Mouse (Mus musculus): ENCODE data around the gene 1700067K01Rik. TPM values are rescaled to one million over a fixed set of nuclear protein-coding genes. Genes with fewer than 3 reads are reported as not detected.

The 1700067K01Rik gene
- polyA plus RNA-seq, 1 experiment = 0.12 TPM

DNA sequence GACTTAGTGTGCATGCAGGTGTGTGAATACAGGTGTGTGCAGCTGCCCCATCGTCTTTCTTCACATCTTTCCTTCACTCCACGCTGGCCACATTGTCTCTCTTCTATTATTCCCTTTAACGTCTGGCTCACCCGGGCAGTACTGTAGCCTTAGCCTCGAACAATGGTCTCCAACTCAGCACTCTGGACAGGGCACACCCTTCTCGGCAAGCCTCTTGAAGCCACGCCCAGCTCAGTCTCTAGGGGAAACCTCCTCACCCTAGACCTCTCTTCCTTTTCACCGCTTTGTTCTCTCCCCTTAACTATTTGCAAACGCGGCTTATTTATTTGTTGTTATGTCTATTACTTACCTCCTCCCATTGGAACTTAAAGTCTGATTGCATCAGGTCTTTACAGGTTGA, 26.1 kb downstream of the 1700067K01Rik start:
- H3K79me3 ChIP-seq (ENCODE audit: low read depth) = no peaks in the 10 kb centered on the region
- no peak overlapping the region for H3ac ChIP-seq (ENCODE audit: control insufficient read depth, insufficient read length, low read depth)
- H3K4me3 ChIP-seq (ENCODE audit: insufficient read depth, poor library complexity, severe bottlenecking) = no peak overlapping the region
- no peaks in the 10 kb centered on the region for H3K27me3 ChIP-seq (ENCODE audit: control insufficient read depth, insufficient read depth, insufficient read length)
- no peaks in the 10 kb centered on the region for H3K79me2 ChIP-seq (ENCODE audit: control insufficient read depth, insufficient read depth)
- H3K36me3 ChIP-seq (ENCODE audit: control insufficient read depth, insufficient read depth) = no peaks in the 10 kb centered on the region
- TF ChIP-seq USF1 (IDR thresholded peaks at IDR 0.05; ENCODE audit: low read depth) = no peak
- no peak for TF ChIP-seq CTCF (IDR thresholded peaks at IDR 0.05; ENCODE audit: control insufficient read depth, insufficient read depth, insufficient read length)
- no peak for TF ChIP-seq CEBPB (IDR thresholded peaks at IDR 0.05; ENCODE audit: low read depth)
- no peak for TF ChIP-seq MAX (IDR thresholded peaks at IDR 0.05)
- TF ChIP-seq MYOD1 (IDR thresholded peaks at IDR 0.05; ENCODE audit: control insufficient read depth, insufficient read length, low read depth) = no peak
- TF ChIP-seq MYOG (IDR thresholded peaks at IDR 0.05; ENCODE audit: control insufficient read depth, extremely low read depth, insufficient read length) = no peak
- no peak for TF ChIP-seq FOSL1 (IDR thresholded peaks at IDR 0.05; ENCODE audit: insufficient read depth, low read length, poor library complexity, severe bottlenecking)

- H3ac ChIP-seq (ENCODE audit: control insufficient read depth, insufficient read length, low read depth) = no peak overlapping the region
- no peaks in the 10 kb centered on the region for H3K79me3 ChIP-seq (ENCODE audit: low read depth)
- no peaks in the 10 kb centered on the region for H3K27me3 ChIP-seq (ENCODE audit: control insufficient read depth, insufficient read depth, insufficient read length)
- TF ChIP-seq CEBPB (IDR thresholded peaks at IDR 0.05; ENCODE audit: low read depth) = no peak
- no peak for TF ChIP-seq USF1 (IDR thresholded peaks at IDR 0.05; ENCODE audit: low read depth)
- TF ChIP-seq MYOG (IDR thresholded peaks at IDR 0.05; ENCODE audit: control insufficient read depth, extremely low read depth, insufficient read length) = no peak
- TF ChIP-seq MYOD1 (IDR thresholded peaks at IDR 0.05; ENCODE audit: control insufficient read depth, insufficient read length, low read depth) = no peak
- no peak for TF ChIP-seq FOSL1 (IDR thresholded peaks at IDR 0.05; ENCODE audit: insufficient read depth, low read length, poor library complexity, severe bottlenecking)
- no peak for TF ChIP-seq MAX (IDR thresholded peaks at IDR 0.05)
- TF ChIP-seq CTCF (IDR thresholded peaks at IDR 0.05; ENCODE audit: control insufficient read depth, insufficient read depth, insufficient read length) = no peak
- H3K4me3 ChIP-seq (ENCODE audit: insufficient read depth, poor library complexity, severe bottlenecking) = no peak overlapping the region
- no peaks in the 10 kb centered on the region for H3K79me2 ChIP-seq (ENCODE audit: control insufficient read depth, insufficient read depth)
- no peaks in the 10 kb centered on the region for H3K36me3 ChIP-seq (ENCODE audit: control insufficient read depth, insufficient read depth)
These were observed 28.0 kb downstream of the 1700067K01Rik start for GRCm38 (mm10) chr8:84029272-84029671.

DNA sequence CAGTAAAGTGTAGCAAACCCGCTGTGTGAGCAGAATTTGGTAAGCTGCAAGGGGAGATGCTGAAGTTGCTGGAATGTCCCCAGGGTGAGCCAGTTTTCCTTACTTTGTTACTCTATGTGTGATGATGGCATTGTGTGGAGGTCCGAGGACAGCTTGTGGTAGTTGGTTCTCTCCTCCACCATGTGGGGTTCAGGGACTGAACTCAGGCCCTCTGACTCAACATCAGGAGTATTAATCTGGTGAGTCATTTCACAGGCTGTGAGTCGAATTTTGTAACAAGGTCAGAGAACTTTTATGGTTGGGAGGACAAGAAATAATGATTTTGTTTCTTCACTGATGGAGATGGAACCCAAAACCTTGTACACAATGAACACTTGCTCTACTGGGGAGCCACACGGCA, 31.5 kb downstream of the 1700067K01Rik start:
- Histone ChIP-seq H3K79me2 (ENCODE audit: control insufficient read depth, insufficient read depth) (no peaks in the 10 kb centered on the region), H3K27me3 (ENCODE audit: control insufficient read depth, insufficient read depth, insufficient read length) (no peaks in the 10 kb centered on the region), H3ac (ENCODE audit: control insufficient read depth, insufficient read length, low read depth) (no peak overlapping the region), H3K79me3 (ENCODE audit: low read depth) (no peaks in the 10 kb centered on the region), H3K4me3 (ENCODE audit: insufficient read depth, poor library complexity, severe bottlenecking) (no peak overlapping the region), H3K36me3 (ENCODE audit: control insufficient read depth, insufficient read depth) (no peaks in the 10 kb centered on the region)
- TF ChIP-seq MYOD1 (IDR thresholded peaks at IDR 0.05; ENCODE audit: control insufficient read depth, insufficient read length, low read depth) = no peak
- peak; percentile 49 for TF ChIP-seq FOSL1 (IDR thresholded peaks at IDR 0.05; ENCODE audit: insufficient read depth, low read length, poor library complexity, severe bottlenecking)
- TF ChIP-seq USF1 (IDR thresholded peaks at IDR 0.05; ENCODE audit: low read depth) = no peak
- no peak for TF ChIP-seq MAX (IDR thresholded peaks at IDR 0.05)
- TF ChIP-seq CEBPB (IDR thresholded peaks at IDR 0.05; ENCODE audit: low read depth) = peak; percentile 19
- no peak for TF ChIP-seq MYOG (IDR thresholded peaks at IDR 0.05; ENCODE audit: control insufficient read depth, extremely low read depth, insufficient read length)
- no peak for TF ChIP-seq CTCF (IDR thresholded peaks at IDR 0.05; ENCODE audit: control insufficient read depth, insufficient read depth, insufficient read length)

DNA sequence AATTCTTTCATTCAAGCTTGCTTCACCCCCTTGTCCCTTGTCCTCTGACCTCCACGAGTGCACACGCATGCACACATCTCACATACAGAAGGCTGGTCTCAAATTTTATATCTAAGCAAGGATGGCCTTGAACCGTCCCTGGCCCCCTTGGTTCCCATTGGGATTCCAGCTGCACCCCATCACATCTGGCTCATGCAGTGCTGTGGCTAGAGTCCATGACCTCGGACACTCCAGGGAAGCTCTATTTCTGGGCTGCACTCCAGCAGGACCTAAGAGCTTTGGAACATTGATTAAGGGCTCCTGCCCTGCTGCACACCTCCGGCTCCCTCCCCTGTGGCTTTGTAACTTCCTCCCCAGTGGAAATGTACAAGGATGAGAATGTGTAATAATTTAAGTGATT, 36.7 kb downstream of the 1700067K01Rik start:
- no peak for TF ChIP-seq USF1 (IDR thresholded peaks at IDR 0.05; ENCODE audit: low read depth)
- TF ChIP-seq MYOD1 (IDR thresholded peaks at IDR 0.05; ENCODE audit: control insufficient read depth, insufficient read length, low read depth) = no peak
- TF ChIP-seq CEBPB (IDR thresholded peaks at IDR 0.05; ENCODE audit: low read depth) = no peak
- no peak for TF ChIP-seq CTCF (IDR thresholded peaks at IDR 0.05; ENCODE audit: control insufficient read depth, insufficient read depth, insufficient read length)
- no peak for TF ChIP-seq FOSL1 (IDR thresholded peaks at IDR 0.05; ENCODE audit: insufficient read depth, low read length, poor library complexity, severe bottlenecking)
- no peak for TF ChIP-seq MYOG (IDR thresholded peaks at IDR 0.05; ENCODE audit: control insufficient read depth, extremely low read depth, insufficient read length)
- TF ChIP-seq MAX (IDR thresholded peaks at IDR 0.05) = no peak
- Histone ChIP-seq H3K4me3 (ENCODE audit: insufficient read depth, poor library complexity, severe bottlenecking) (no peak overlapping the region), H3K79me2 (ENCODE audit: control insufficient read depth, insufficient read depth) (no peaks in the 10 kb centered on the region), H3K27me3 (ENCODE audit: control insufficient read depth, insufficient read depth, insufficient read length) (no peaks in the 10 kb centered on the region), H3K36me3 (ENCODE audit: control insufficient read depth, insufficient read depth) (no peaks in the 10 kb centered on the region), H3K79me3 (ENCODE audit: low read depth) (no peaks in the 10 kb centered on the region), H3ac (ENCODE audit: control insufficient read depth, insufficient read length, low read depth) (no peak overlapping the region)

- Histone ChIP-seq H3K79me2 (ENCODE audit: control insufficient read depth, insufficient read depth) (no peaks in the 10 kb centered on the region), H3K27me3 (ENCODE audit: control insufficient read depth, insufficient read depth, insufficient read length) (no peaks in the 10 kb centered on the region), H3K4me3 (ENCODE audit: insufficient read depth, poor library complexity, severe bottlenecking) (no peak overlapping the region), H3ac (ENCODE audit: control insufficient read depth, insufficient read length, low read depth) (no peak overlapping the region), H3K79me3 (ENCODE audit: low read depth) (no peaks in the 10 kb centered on the region), H3K36me3 (ENCODE audit: control insufficient read depth, insufficient read depth) (no peaks in the 10 kb centered on the region)
- TF ChIP-seq USF1 (IDR thresholded peaks at IDR 0.05; ENCODE audit: low read depth) (no peak), MAX (IDR thresholded peaks at IDR 0.05) (no peak), CTCF (IDR thresholded peaks at IDR 0.05; ENCODE audit: control insufficient read depth, insufficient read depth, insufficient read length) (peak; percentile 43), MYOD1 (IDR thresholded peaks at IDR 0.05; ENCODE audit: control insufficient read depth, insufficient read length, low read depth) (no peak), CEBPB (IDR thresholded peaks at IDR 0.05; ENCODE audit: low read depth) (no peak)
These were observed 37.7 kb downstream of the 1700067K01Rik start for GRCm38 (mm10) chr8:84039050-84039449.
